Mouse (Mus musculus) embryonic fibroblast, embryonic 13.5 days (primary cell): ENCODE measurements at regions not wholly inside any gene's neighbourhood (a gene's known extent, or its start where the extent isn't known, plus 50 kb on each side); places are given as distances from the start of the nearest gene placed in this dataset.

Experiments
- CTCF ChIP-seq: IDR thresholded peaks from 2 replicates; pipeline ENCODE4 v1.5.1; 2011; ENCODE audit warnings: mild to moderate bottlenecking, control low read depth, low read length, moderate library complexity, borderline replicate concordance; ENCODE audit not compliant: insufficient read depth
- POLR2A ChIP-seq: IDR thresholded peaks from 2 replicates; pipeline ENCODE4 v1.6.1; 2011; ENCODE audit warnings: low read depth, mild to moderate bottlenecking, control low read depth, low read length, moderate library complexity

GRCm38 (mm10) chr4:84030916-84031315, 505.6 kb downstream of the Ccdc171 start:
- no peak for TF ChIP-seq CTCF
- TF ChIP-seq POLR2A = no peak
